8 mouse cellular contexts compared by ENCODE assay signal in genomic region chr17:80969643-80970619, GRCm38 (mm10). TPM values are rescaled to one million over a fixed set of nuclear protein-coding genes. Genes with fewer than 3 reads are reported as not detected.
DNase-seq lines count a peak whose midpoint lies in the region; ATAC-seq and TF ChIP-seq lines count a peak whose summit lies in the region.

No protein-coding gene starts in this region.

- peak; percentile 49; the same call in 1 of the 2 replicates for ATAC-seq in kidney, postnatal 0 days (replicated peaks; ENCODE audit: low FRiP score, low read depth)
- no peak; the same call in 1 of the 2 replicates for ATAC-seq in kidney, embryonic 14.5 days (ENCODE audit: low FRiP score, low TSS enrichment)
- peak; percentile 81 for ATAC-seq in midbrain, postnatal 0 days (ENCODE audit: low FRiP score)

- H3K9ac ChIP-seq in kidney, postnatal 0 days (ENCODE audit: low read depth, low read length) = no peak overlapping the region
- no peak overlapping the region for H3K9ac ChIP-seq in kidney, embryonic 14.5 days (ENCODE audit: low read depth, low read length)
- no peak overlapping the region for H3K9ac ChIP-seq in midbrain, postnatal 0 days (replicated peaks; ENCODE audit: low read length, poor library complexity, severe bottlenecking)

- no peak overlapping the region for H3K4me3 ChIP-seq in kidney, postnatal 0 days (replicated peaks; ENCODE audit: low read depth, low read length)
- H3K4me3 ChIP-seq in kidney, embryonic 14.5 days (ENCODE audit: low read length) = no peak overlapping the region
- no peak overlapping the region for H3K4me3 ChIP-seq in midbrain, postnatal 0 days (ENCODE audit: low read depth, low read length)

- no peak overlapping the region for H3K4me2 ChIP-seq in kidney, postnatal 0 days (ENCODE audit: low read length)
- H3K4me2 ChIP-seq in kidney, embryonic 14.5 days (replicated peaks; ENCODE audit: low read depth, low read length) = no peak overlapping the region
- peak overlapping the region; percentile 18 for H3K4me2 ChIP-seq in midbrain, postnatal 0 days (ENCODE audit: low read depth, low read length, poor library complexity, severe bottlenecking)

- H3K4me1 ChIP-seq in kidney, postnatal 0 days (replicated peaks; ENCODE audit: insufficient read depth, low read length) = peaks cover 16% of the 10 kb centered on the region; the same call in 1 of the 2 replicates
- H3K4me1 ChIP-seq in kidney, embryonic 14.5 days (ENCODE audit: control insufficient read depth, insufficient read depth, low read length) = peaks cover 12% of the 10 kb centered on the region; the same call in 1 of the 2 replicates
- peaks cover 2% of the 10 kb centered on the region; the same call in 1 of the 2 replicates for H3K4me1 ChIP-seq in midbrain, postnatal 0 days (ENCODE audit: insufficient read depth, low read length)

- DNase-seq in kidney, postnatal 0 days (ENCODE audit: low spot score) = no peak
- DNase-seq in embryo, embryonic 10 days (ENCODE audit: low spot score) = peak; percentile 64
- DNase-seq in gastrocnemius, postnatal 4 days (ENCODE audit: low spot score in 2 of 2) = peak; percentile 27 to 55
- peak; percentile 76 to 84 for DNase-seq in layer of hippocampus, postnatal 10 days (ENCODE audit: low spot score in 2 of 2)
- peak; percentile 81 for DNase-seq in midbrain, postnatal 0 days (ENCODE audit: low spot score)
- DNase-seq in T-cell, adult 2 months (ENCODE audit: low spot score) = no peak
- no peak for DNase-seq in urinary bladder, postnatal 10 days (ENCODE audit: low spot score)

- no peaks in the 10 kb centered on the region for H3K9me3 ChIP-seq in kidney, postnatal 0 days (replicated peaks; ENCODE audit: low read length)
- H3K9me3 ChIP-seq in kidney, embryonic 14.5 days (ENCODE audit: control insufficient read depth, low read length) = no peaks in the 10 kb centered on the region
- no peaks in the 10 kb centered on the region for H3K9me3 ChIP-seq in midbrain, postnatal 0 days (ENCODE audit: low read length)

- H3K27ac ChIP-seq in kidney, postnatal 0 days = peak overlapping the region; percentile 47; the same call in 1 of the 2 replicates
- no peak overlapping the region for H3K27ac ChIP-seq in kidney, embryonic 14.5 days (ENCODE audit: low read depth, low read length)
- no peak overlapping the region for H3K27ac ChIP-seq in midbrain, postnatal 0 days (ENCODE audit: low read depth, low read length)

- TF ChIP-seq CTCF in kidney, postnatal 0 days (IDR thresholded peaks at IDR 0.05; ENCODE audit: low read depth) = no peak
- peak; percentile 17 for TF ChIP-seq CTCF in midbrain, postnatal 0 days (IDR thresholded peaks at IDR 0.05)

- no peaks in the 10 kb centered on the region for H3K27me3 ChIP-seq in kidney, postnatal 0 days (ENCODE audit: insufficient read depth, low read length)
- H3K27me3 ChIP-seq in kidney, embryonic 14.5 days (ENCODE audit: control insufficient read depth, insufficient read depth, low read length) = no peaks in the 10 kb centered on the region
- no peaks in the 10 kb centered on the region for H3K27me3 ChIP-seq in midbrain, postnatal 0 days (ENCODE audit: insufficient read depth, low read length)

- WGBS in kidney, postnatal 0 days = 48% methylated on average over 18 of the region's 18 CpGs
- WGBS in kidney, embryonic 14.5 days = 58% methylated on average over 18 of the region's 18 CpGs
- 37% methylated on average over 18 of the region's 18 CpGs for WGBS in midbrain, postnatal 0 days

- no peaks in the 10 kb centered on the region for H3K36me3 ChIP-seq in kidney, postnatal 0 days (ENCODE audit: insufficient read depth, low read length)
- H3K36me3 ChIP-seq in kidney, embryonic 14.5 days (ENCODE audit: control insufficient read depth, insufficient read depth, low read length) = no peaks in the 10 kb centered on the region
- H3K36me3 ChIP-seq in midbrain, postnatal 0 days (ENCODE audit: insufficient read depth, low read length) = no peaks in the 10 kb centered on the region

RNA-seq across cellular contexts. Expression of gene Tmem178, which starts 25.5 kb away (rescaled TPM):
- 41.8 and 46.0 TPM in 2 replicates for polyA plus RNA-seq in kidney, postnatal 0 days (2015; fragmentation: Nextera tagmentation; extraction: Ambion mirVana)
- 10.8 and 11.7 TPM in 2 replicates for polyA plus RNA-seq in kidney, embryonic 14.5 days (2014; fragmentation: Nextera tagmentation; extraction: Ambion mirVana)
- total RNA-seq in gastrocnemius, postnatal 4 days (2021) = 1 to 10 TPM; 1.2 TPM
- 10 to 100 TPM; 77.2 to 78.4 TPM for total RNA-seq in layer of hippocampus, postnatal 10 days (2021)
- total RNA-seq in midbrain, postnatal 0 days (2014; rRNA removed) = 21.9 and 26.5 TPM in 2 replicates
- 18.9 and 20.1 TPM in 2 replicates for polyA plus RNA-seq in midbrain, postnatal 0 days (2015; fragmentation: Nextera tagmentation; extraction: Ambion mirVana)

Comparison
In these comparisons a context has a peak if more than half of its experiments do, and no peak if none do; other contexts are left out.
1. DNase-seq: peak in embryo, embryonic 10 days (single experiment), gastrocnemius, postnatal 4 days (2 of 2), layer of hippocampus, postnatal 10 days (2 of 2) and midbrain, postnatal 0 days (single experiment); none in kidney, postnatal 0 days (single experiment), T-cell, adult 2 months (single experiment) and urinary bladder, postnatal 10 days (single experiment).
2. RNA of gene Tmem178, which starts 25.5 kb away (total RNA-seq): 77.2 to 78.4 TPM in layer of hippocampus, postnatal 10 days and 21.9 to 26.5 TPM in midbrain, postnatal 0 days; 1.2 TPM in gastrocnemius, postnatal 4 days; every median in the first group is over 10 times any median in the second.